Mouse (Mus musculus) thymus, postnatal 10 days (tissue): ENCODE measurements around the gene Tbl1x.

Experiments
- DNase-seq, 2 experiments: peaks; one replicate each; pipeline ENCODE4 v3.0.0; 2021; ENCODE audit warnings: low spot score in 2 of 2

Gene Tbl1x

GRCm38 (mm10) chrX:77608947-77609703 lies 98.3 kb downstream of the Tbl1x start:
- DNase-seq: no peak

GRCm38 (mm10) chrX:77611938-77612337 lies 101.1 kb downstream of the Tbl1x start:
- no peak for DNase-seq

- no peak for DNase-seq
These were observed 102.2 kb downstream of the Tbl1x start for GRCm38 (mm10) chrX:77613041-77613440.

DNA sequence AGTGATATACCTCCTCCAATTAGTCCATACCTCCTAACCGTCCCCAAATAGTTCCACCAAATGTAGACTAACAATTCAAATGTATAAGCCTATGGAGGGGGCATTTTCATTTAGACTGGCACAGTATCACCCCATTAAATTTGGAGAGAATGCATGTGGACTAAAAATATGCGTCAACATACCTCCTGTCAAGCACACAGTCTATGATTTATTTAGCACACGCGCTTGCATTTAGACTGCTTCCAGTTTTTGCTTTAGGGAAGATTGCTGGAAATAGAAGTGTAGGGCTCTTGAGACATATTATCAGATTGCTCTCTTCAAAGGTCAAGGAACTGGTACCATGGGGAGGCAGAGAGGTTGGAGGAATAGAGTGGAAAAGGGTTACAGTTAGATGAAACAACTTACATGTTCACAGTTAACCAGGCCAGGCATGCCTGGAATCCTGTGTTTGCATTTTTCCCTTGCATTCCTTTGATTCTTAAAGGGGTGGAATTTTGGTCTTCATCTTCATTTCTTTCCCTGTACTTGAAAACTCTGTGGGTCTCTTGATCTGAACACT lies 105.0 kb downstream of the Tbl1x start:
- DNase-seq: no peak

DNA sequence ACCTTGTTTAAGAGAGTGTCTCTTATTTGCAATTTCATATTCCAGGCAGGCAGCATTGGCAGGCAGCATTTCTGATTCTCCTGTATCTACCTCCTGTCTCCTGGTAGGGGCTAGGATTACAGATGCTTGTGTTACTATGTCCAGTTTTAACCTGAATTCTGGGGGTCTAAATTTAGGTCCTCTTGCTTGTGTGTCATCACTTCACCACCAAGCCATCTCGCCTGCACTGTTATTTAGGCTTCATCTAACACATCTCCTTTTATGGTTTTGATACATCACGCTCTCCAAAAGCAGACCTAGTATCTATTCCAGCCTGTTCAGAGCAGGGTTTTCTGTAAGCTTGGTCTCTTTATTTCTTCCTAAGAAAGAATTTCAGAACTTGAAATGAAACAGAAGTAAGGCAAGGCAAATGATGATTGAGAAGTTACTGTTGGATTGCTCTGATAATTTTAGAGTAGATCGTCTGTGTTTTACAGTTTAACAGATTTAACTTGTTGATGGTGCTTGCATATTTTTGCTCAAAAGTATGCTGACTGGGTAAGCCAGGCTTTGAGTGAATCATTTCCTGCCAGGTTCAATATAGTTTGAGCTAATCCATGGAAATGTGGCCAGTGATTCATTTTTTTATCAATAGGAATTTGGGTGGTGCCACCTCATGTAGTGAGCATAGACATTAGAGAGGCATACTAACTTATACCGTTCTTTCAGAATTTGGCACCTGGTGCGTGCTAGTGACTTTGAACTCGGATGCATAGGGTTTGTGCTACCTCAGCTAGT lies 106.7 kb downstream of the Tbl1x start:
- no peak for DNase-seq

DNA sequence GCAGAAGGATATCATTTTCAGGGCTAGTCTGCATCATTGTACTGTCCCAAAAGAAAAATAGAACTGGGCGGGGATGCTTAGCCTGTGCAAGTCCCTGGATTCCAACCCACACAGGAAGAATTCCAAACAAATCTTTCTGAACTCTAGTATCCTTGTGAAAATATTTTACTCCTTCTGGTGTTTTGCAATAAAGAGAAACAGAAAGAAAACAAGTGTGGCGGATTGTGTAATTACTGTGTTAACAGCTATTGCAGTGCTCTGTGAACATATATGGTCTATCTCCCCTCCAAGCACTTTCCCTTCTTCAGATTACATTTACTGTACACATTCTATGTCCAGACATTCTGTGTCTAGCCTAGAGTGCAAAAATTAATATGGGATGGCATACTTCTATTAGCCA lies 119.6 kb downstream of the Tbl1x start:
- no peak for DNase-seq

DNA sequence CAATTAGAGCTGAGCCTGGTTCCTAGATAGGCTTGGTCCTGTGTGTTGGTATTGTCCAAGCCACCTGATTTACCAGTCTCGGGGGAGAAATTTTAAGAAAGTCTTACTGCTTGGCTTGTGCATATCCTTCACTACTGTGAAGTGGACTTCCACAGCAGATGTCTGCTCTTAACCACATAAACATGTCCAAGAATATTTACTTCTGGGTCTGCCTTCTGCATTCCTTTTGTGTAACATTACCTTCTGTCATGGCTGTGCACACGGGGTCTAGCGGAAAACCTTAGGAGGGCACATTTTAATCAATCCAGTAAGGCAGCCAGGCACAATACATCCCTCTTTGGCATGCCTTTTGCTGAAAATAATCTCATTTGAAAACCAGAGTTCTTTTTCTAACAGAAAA lies 125.7 kb downstream of the Tbl1x start:
- DNase-seq: no peak

DNA sequence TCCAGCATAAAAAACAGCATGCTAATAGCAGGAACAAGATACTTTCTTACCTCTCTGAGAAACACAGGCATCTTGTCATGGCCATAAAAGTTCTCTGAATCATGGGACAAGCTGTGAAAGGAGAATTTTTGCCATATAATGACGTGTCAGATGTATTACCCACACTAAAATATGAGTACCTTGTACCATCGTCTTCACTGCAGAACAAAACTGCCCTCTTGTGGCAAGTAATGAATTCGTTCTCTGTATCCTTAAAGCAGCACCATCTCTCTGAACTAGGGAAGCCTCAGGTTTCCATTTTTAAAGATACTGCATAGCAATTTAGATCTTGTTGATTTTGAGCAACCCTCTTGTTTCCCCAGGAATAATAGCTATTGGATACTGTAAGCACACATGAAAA lies 127.3 kb downstream of the Tbl1x start:
- DNase-seq: peak in 1 of 2 experiments; percentile 41

- DNase-seq: no peak
These were observed 129.5 kb downstream of the Tbl1x start for GRCm38 (mm10) chrX:77640301-77640700.

DNA sequence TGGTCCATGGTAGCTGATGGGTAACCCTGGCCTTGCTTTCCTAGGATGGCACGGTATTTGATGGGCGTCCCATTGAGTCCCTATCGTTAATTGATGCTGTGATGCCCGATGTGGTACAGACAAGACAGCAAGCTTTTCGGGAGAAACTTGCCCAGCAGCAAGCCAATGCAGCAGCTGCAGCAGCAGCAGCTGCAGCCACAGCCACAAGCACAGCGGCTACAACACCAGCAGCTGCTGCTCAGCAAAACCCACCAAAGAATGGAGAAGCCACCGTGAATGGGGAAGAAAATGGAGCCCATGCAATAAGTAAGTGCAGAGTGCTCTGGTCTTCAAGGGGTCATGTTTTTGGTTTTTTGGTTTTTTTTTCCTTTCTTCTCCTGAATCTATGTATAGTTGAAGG lies 135.4 kb downstream of the Tbl1x start:
- no peak for DNase-seq

- DNase-seq: no peak
These were observed 139.4 kb downstream of the Tbl1x start for GRCm38 (mm10) chrX:77650246-77650645.

DNA sequence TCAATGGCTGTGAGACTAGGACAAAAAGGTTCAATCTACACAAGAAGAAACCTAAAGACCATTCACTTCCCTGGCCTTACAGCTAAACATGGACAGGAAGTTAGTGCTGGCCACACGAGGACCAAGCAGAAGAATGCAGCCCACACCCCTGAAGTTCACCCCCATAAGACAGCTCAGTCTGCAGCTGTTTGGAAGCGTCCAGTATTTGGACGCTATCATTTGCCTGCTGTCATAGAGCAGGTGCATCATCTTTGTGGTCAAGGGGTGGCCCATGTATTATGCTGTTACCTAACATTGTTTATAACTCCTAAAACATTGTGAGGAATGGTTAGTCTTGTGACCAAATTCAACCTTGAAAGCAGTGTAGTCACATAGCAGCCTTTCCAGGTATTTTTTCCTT lies 151.2 kb downstream of the Tbl1x start:
- DNase-seq: no peak

- no peak for DNase-seq
These were observed 152.5 kb downstream of the Tbl1x start for GRCm38 (mm10) chrX:77663276-77663675.

GRCm38 (mm10) chrX:77665030-77665429 lies 154.2 kb downstream of the Tbl1x start:
- DNase-seq: no peak

GRCm38 (mm10) chrX:77666911-77667310 lies 156.1 kb downstream of the Tbl1x start:
- DNase-seq: no peak

DNA sequence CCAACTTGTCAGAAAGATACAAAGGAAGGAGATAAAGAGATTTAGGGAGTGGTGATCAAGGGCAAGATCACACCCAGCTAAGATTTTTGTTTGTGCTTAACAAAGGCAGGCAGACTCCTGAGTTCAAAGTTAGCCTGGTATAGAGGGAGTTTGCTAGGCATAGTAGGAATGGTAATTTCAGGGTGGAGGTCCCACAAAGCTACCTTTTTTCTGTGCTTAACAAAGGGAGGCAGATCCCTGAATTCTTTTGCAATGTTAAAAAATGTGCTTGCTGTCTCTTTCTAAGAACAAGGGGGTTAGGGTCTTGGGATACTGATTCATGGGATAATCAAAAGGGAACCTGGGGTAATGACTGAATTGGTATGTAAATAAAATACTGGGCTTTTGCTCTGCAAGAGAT lies 156.6 kb downstream of the Tbl1x start:
- no peak for DNase-seq

DNA sequence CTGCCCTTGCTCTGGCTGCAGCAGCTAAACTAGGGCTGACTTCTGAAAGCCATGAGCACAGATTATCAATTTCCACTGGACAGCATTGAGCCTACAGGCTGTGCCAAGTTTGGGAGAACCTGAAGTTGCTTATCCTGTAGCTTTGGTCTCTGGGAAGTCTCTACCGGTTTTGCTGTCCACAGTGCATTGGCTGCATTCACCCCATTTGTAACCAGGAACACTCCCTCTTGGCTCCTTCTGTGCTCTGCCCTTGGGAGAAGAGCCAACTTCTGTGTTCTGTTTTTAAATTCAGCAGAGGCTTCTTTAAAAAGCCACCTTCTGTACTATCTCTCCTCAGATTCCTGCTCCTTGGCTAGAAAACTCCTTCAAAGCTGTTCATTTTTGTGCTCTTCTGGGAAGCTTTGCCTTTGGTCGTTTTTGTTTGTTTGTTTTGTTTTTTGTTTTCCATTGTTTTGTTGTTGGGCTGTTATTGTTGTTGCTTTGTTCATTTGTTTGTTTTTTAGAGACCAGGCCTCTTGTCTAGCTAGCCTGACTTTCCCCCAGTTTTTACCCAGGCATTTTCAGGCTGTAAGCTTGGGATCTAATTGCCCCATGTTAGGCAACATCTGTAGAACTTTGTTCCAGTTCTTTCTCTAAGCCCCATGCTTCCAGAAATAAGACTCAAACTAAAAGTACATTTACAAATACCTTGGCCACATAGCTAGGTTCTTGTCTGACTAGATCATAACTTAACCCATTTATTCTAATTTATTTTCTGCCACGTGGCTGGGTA lies 159.2 kb downstream of the Tbl1x start:
- no peak for DNase-seq
